In genomic region chr2:162662431-162662970, GRCm38 (mm10) we compare ENCODE assay signal across 14 mouse cellular contexts. TPM values are rescaled to one million over a fixed set of nuclear protein-coding genes. Genes with fewer than 3 reads are reported as not detected.
A peak's percentile ranks its signal among the peaks of the same experiment; 100 is the strongest.
DNase-seq lines count a peak whose midpoint lies in the region; ATAC-seq and TF ChIP-seq lines count a peak whose summit lies in the region.
"Had no signal": no experiment of that assay in that cellular context is flagged by ENCODE, and none has a peak within 500 bp of the region (broad histone marks: within the 10 kb centered on the region; RNA-seq: fewer than 3 reads in every experiment).

No protein-coding gene starts in this region.

- H3K4me1 ChIP-seq in hindbrain, embryonic 12.5 days, result peaks cover 22% of the 10 kb centered on the region
- peaks cover 47% of the 10 kb centered on the region for H3K4me1 ChIP-seq in hindbrain, embryonic 10.5 days (replicated peaks)
- H3K4me1 ChIP-seq in midbrain, embryonic 12.5 days, result peaks cover 28% of the 10 kb centered on the region
- H3K4me1 ChIP-seq in midbrain, embryonic 11.5 days (ENCODE audit: control insufficient read depth, insufficient read depth, low read length), result peaks cover 11% of the 10 kb centered on the region
- peaks cover 21% of the 10 kb centered on the region for H3K4me1 ChIP-seq in hindbrain, embryonic 16.5 days (ENCODE audit: control insufficient read depth, insufficient read depth, low read depth, low read length)
- peaks cover 44% of the 10 kb centered on the region for H3K4me1 ChIP-seq in neural tube, embryonic 15.5 days
- H3K4me1 ChIP-seq in liver, postnatal 0 days (ENCODE audit: insufficient read depth), result no peaks in the 10 kb centered on the region
- H3K4me1 ChIP-seq: liver, embryonic 13.5 days had no signal

- H3K9ac ChIP-seq in hindbrain, embryonic 12.5 days, result no peak overlapping the region
- H3K9ac ChIP-seq in midbrain, embryonic 12.5 days (replicated peaks), result no peak overlapping the region
- H3K9ac ChIP-seq in midbrain, embryonic 11.5 days (ENCODE audit: low read length), result no peak overlapping the region
- H3K9ac ChIP-seq in hindbrain, embryonic 16.5 days (ENCODE audit: low read depth, low read length), result peak overlapping the region; percentile 18; the same call in 1 of the 2 replicates
- H3K9ac ChIP-seq in neural tube, embryonic 15.5 days (replicated peaks), result 0 out of 2 replicates have a peak overlapping the region, but pooled peaks have one; percentile 73
- H3K9ac ChIP-seq in liver, postnatal 0 days (replicated peaks), result no peak overlapping the region
- H3K9ac ChIP-seq: heart, embryonic 15.5 days; liver, embryonic 13.5 days had no signal

- H3K36me3 ChIP-seq in hindbrain, embryonic 12.5 days, result no peaks in the 10 kb centered on the region
- no peaks in the 10 kb centered on the region for H3K36me3 ChIP-seq in hindbrain, embryonic 10.5 days
- H3K36me3 ChIP-seq in midbrain, embryonic 12.5 days, result no peaks in the 10 kb centered on the region
- H3K36me3 ChIP-seq in midbrain, embryonic 11.5 days (ENCODE audit: control insufficient read depth, insufficient read depth, low read length), result no peaks in the 10 kb centered on the region
- no peaks in the 10 kb centered on the region for H3K36me3 ChIP-seq in hindbrain, embryonic 16.5 days (ENCODE audit: control insufficient read depth, insufficient read depth, low read length)
- H3K36me3 ChIP-seq in neural tube, embryonic 15.5 days, result 0 out of 2 replicates have a peak, but pooled peaks cover 4% of the 10 kb centered on the region
- no peaks in the 10 kb centered on the region for H3K36me3 ChIP-seq in liver, postnatal 0 days (replicated peaks; ENCODE audit: insufficient read depth, low read length)
- H3K36me3 ChIP-seq: heart, embryonic 15.5 days; liver, embryonic 13.5 days had no signal

- ATAC-seq in hindbrain, embryonic 12.5 days (ENCODE audit: low FRiP score), result no peak
- ATAC-seq in midbrain, embryonic 12.5 days (ENCODE audit: low FRiP score, low read depth), result no peak
- ATAC-seq in midbrain, embryonic 11.5 days (ENCODE audit: low FRiP score), result no peak
- no peak for ATAC-seq in hindbrain, embryonic 16.5 days
- no peak for ATAC-seq in neural tube, embryonic 15.5 days (ENCODE audit: low FRiP score)
- ATAC-seq in liver, postnatal 0 days, result no peak

- WGBS in hindbrain, embryonic 12.5 days, result 11% methylated on average over 1 of the region's 1 CpGs
- WGBS in hindbrain, embryonic 10.5 days, result 6% methylated on average over 1 of the region's 1 CpGs
- 27% methylated on average over 1 of the region's 1 CpGs for WGBS in midbrain, embryonic 12.5 days
- WGBS in midbrain, embryonic 11.5 days, result 25% methylated on average over 1 of the region's 1 CpGs
- WGBS in hindbrain, embryonic 16.5 days, result 14% methylated on average over 1 of the region's 1 CpGs
- WGBS in neural tube, embryonic 15.5 days, result 38% methylated on average over 1 of the region's 1 CpGs
- WGBS in liver, postnatal 0 days (ENCODE audit: insufficient replicate concordance), result 25% methylated on average over 1 of the region's 1 CpGs

- H3K27ac ChIP-seq in hindbrain, embryonic 12.5 days, result no peak overlapping the region
- no peak overlapping the region for H3K27ac ChIP-seq in hindbrain, embryonic 10.5 days
- no peak overlapping the region for H3K27ac ChIP-seq in midbrain, embryonic 12.5 days (replicated peaks)
- H3K27ac ChIP-seq in midbrain, embryonic 11.5 days (ENCODE audit: low read depth, low read length), result no peak overlapping the region
- H3K27ac ChIP-seq in hindbrain, embryonic 16.5 days (ENCODE audit: low read depth, low read length), result no peak overlapping the region
- H3K27ac ChIP-seq in neural tube, embryonic 15.5 days (replicated peaks), result no peak overlapping the region
- H3K27ac ChIP-seq in liver, postnatal 0 days (ENCODE audit: low read depth), result no peak overlapping the region
- H3K27ac ChIP-seq: heart, embryonic 15.5 days; layer of hippocampus, adult 2 months; liver, embryonic 13.5 days had no signal

- H3K4me2 ChIP-seq in hindbrain, embryonic 12.5 days (replicated peaks), result peak overlapping the region; percentile 96; the same call in 1 of the 2 replicates
- peak overlapping the region; percentile 92; the same call in 1 of the 2 replicates for H3K4me2 ChIP-seq in midbrain, embryonic 12.5 days (replicated peaks)
- no peak overlapping the region for H3K4me2 ChIP-seq in midbrain, embryonic 11.5 days
- peak overlapping the region; percentile 95 for H3K4me2 ChIP-seq in hindbrain, embryonic 16.5 days (ENCODE audit: low read length)
- H3K4me2 ChIP-seq in neural tube, embryonic 15.5 days, result peak overlapping the region; percentile 96
- H3K4me2 ChIP-seq in liver, postnatal 0 days (ENCODE audit: low read depth, low read length), result no peak overlapping the region
- H3K4me2 ChIP-seq: liver, embryonic 13.5 days had no signal

- H3K27me3 ChIP-seq in hindbrain, embryonic 12.5 days, result peaks cover 44% of the 10 kb centered on the region
- peaks cover 65% of the 10 kb centered on the region for H3K27me3 ChIP-seq in hindbrain, embryonic 10.5 days (ENCODE audit: insufficient read depth, poor library complexity, severe bottlenecking)
- H3K27me3 ChIP-seq in midbrain, embryonic 12.5 days, result peaks cover 62% of the 10 kb centered on the region
- H3K27me3 ChIP-seq in midbrain, embryonic 11.5 days (ENCODE audit: control insufficient read depth, insufficient read depth, low read length), result peaks cover 34% of the 10 kb centered on the region
- H3K27me3 ChIP-seq in hindbrain, embryonic 16.5 days (replicated peaks; ENCODE audit: control insufficient read depth, insufficient read depth, low read length), result 0 out of 2 replicates have a peak, but pooled peaks cover 2% of the 10 kb centered on the region
- H3K27me3 ChIP-seq in neural tube, embryonic 15.5 days (replicated peaks), result 0 out of 2 replicates have a peak, but pooled peaks cover 3% of the 10 kb centered on the region
- H3K27me3 ChIP-seq in liver, postnatal 0 days (ENCODE audit: insufficient read depth, low read length), result peaks cover 31% of the 10 kb centered on the region

- no peak overlapping the region for H3K4me3 ChIP-seq in hindbrain, embryonic 12.5 days
- no peak overlapping the region for H3K4me3 ChIP-seq in hindbrain, embryonic 10.5 days
- H3K4me3 ChIP-seq in midbrain, embryonic 12.5 days, result no peak overlapping the region
- no peak overlapping the region for H3K4me3 ChIP-seq in midbrain, embryonic 11.5 days (ENCODE audit: low read depth, low read length)
- H3K4me3 ChIP-seq in hindbrain, embryonic 16.5 days (ENCODE audit: low read length), result peak overlapping the region; percentile 79
- peak overlapping the region; percentile 72 for H3K4me3 ChIP-seq in neural tube, embryonic 15.5 days (replicated peaks)
- no peak overlapping the region for H3K4me3 ChIP-seq in liver, postnatal 0 days (ENCODE audit: low read depth, low read length)
- H3K4me3 ChIP-seq: heart, embryonic 15.5 days; layer of hippocampus, adult 2 months; liver, embryonic 13.5 days had no signal

- no peak for DNase-seq in hindbrain, embryonic 10.5 days (ENCODE audit: low spot score)
- no peak for DNase-seq in midbrain, embryonic 11.5 days (ENCODE audit: low spot score, missing footprints)
- no peak for DNase-seq in liver, postnatal 0 days
- no peak for DNase-seq in T-cell, adult 2 months (ENCODE audit: low spot score)
- DNase-seq: liver, embryonic 13.5 days; right cerebral cortex, postnatal 14 days; thymus, adult 18-20 months had no signal

- H3K9me3 ChIP-seq in hindbrain, embryonic 12.5 days (replicated peaks), result no peaks in the 10 kb centered on the region
- no peaks in the 10 kb centered on the region for H3K9me3 ChIP-seq in hindbrain, embryonic 10.5 days
- no peaks in the 10 kb centered on the region for H3K9me3 ChIP-seq in midbrain, embryonic 12.5 days
- no peaks in the 10 kb centered on the region for H3K9me3 ChIP-seq in midbrain, embryonic 11.5 days (ENCODE audit: control insufficient read depth, low read length)
- no peaks in the 10 kb centered on the region for H3K9me3 ChIP-seq in hindbrain, embryonic 16.5 days (ENCODE audit: control insufficient read depth, low read length)
- H3K9me3 ChIP-seq in neural tube, embryonic 15.5 days (replicated peaks), result no peaks in the 10 kb centered on the region
- no peaks in the 10 kb centered on the region for H3K9me3 ChIP-seq in liver, postnatal 0 days (ENCODE audit: low read length)
- H3K9me3 ChIP-seq: heart, embryonic 15.5 days; liver, embryonic 13.5 days had no signal

- TF ChIP-seq CTCF in liver, postnatal 0 days (IDR thresholded peaks at IDR 0.05; ENCODE audit: low read depth), result no peak

- TF ChIP-seq EP300 in liver, postnatal 0 days (IDR thresholded peaks at IDR 0.05; ENCODE audit: low read depth), result no peak

RNA-seq across cellular contexts. Expression of gene Ptprt, which starts 1.6 kb away (rescaled TPM):
- polyA plus RNA-seq in hindbrain, embryonic 12.5 days (2016; fragmentation: Nextera tagmentation; extraction: Ambion mirVana), result 4.2 and 4.5 TPM in 2 replicates
- 0.86 and 1.7 TPM in 2 replicates for polyA plus RNA-seq in hindbrain, embryonic 10.5 days (2016; fragmentation: Nextera tagmentation; extraction: Ambion mirVana)
- polyA plus RNA-seq in midbrain, embryonic 12.5 days (2016; fragmentation: Nextera tagmentation; extraction: Ambion mirVana), result 2.3 and 3.4 TPM in 2 replicates
- 0.77 and 1.8 TPM in 2 replicates for polyA plus RNA-seq in midbrain, embryonic 11.5 days (2014; fragmentation: Nextera tagmentation; extraction: Ambion mirVana)
- polyA plus RNA-seq in hindbrain, embryonic 16.5 days (2015; fragmentation: Nextera tagmentation; extraction: Ambion mirVana), result 11.5 and 12.1 TPM in 2 replicates
- polyA plus RNA-seq in neural tube, embryonic 15.5 days (2015; fragmentation: Nextera tagmentation; extraction: Ambion mirVana), result 13.4 and 14.0 TPM in 2 replicates
- 0.33 and 0.79 TPM in 2 replicates for polyA plus RNA-seq in liver, postnatal 0 days (2015; fragmentation: Nextera tagmentation; extraction: Ambion mirVana)
- polyA plus RNA-seq: C2C12 had no signal

Comparison
In these comparisons a context has a peak if more than half of its experiments do, and no peak if none do; other contexts are left out.
1. H3K4me2 ChIP-seq: peak in hindbrain, embryonic 12.5 days (single experiment), midbrain, embryonic 12.5 days (single experiment), hindbrain, embryonic 16.5 days (single experiment) and neural tube, embryonic 15.5 days (single experiment); none in midbrain, embryonic 11.5 days (single experiment) and liver, postnatal 0 days (single experiment).
2. H3K4me3 ChIP-seq: peak in hindbrain, embryonic 16.5 days (single experiment) and neural tube, embryonic 15.5 days (single experiment); none in hindbrain, embryonic 12.5 days (single experiment), hindbrain, embryonic 10.5 days (single experiment), midbrain, embryonic 12.5 days (single experiment), midbrain, embryonic 11.5 days (single experiment) and liver, postnatal 0 days (single experiment).
3. H3K9ac ChIP-seq: peak in hindbrain, embryonic 16.5 days (single experiment) and neural tube, embryonic 15.5 days (single experiment); none in hindbrain, embryonic 12.5 days (single experiment), midbrain, embryonic 12.5 days (single experiment), midbrain, embryonic 11.5 days (single experiment) and liver, postnatal 0 days (single experiment).